Mouse (Mus musculus): Measurements from ENCODE around the gene Il17c.

The Il17c gene

GRCm38 (mm10) chr8:122431694-122432442 lies 10.0 kb downstream of the Il17c start:
- DNase-seq: no peak

GRCm38 (mm10) chr8:122432443-122433268 lies 10.8 kb downstream of the Il17c start, which contains the start of gene Cyba:
Cyba (minus strand) TSS chr8:122432930.
- peak; percentile 52 for DNase-seq

- DNase-seq: no peak
Observed at GRCm38 (mm10) chr8:122433269-122433905, 11.6 kb downstream of the Il17c start.

- no peak for DNase-seq
Observed at GRCm38 (mm10) chr8:122435375-122435774, 13.6 kb downstream of the Il17c start.

GRCm38 (mm10) chr8:122436146-122436545 lies 14.3 kb downstream of the Il17c start:
- DNase-seq: no peak

GRCm38 (mm10) chr8:122436586-122437125 lies 14.8 kb downstream of the Il17c start:
- DNase-seq: no peak

- DNase-seq: no peak
Observed at GRCm38 (mm10) chr8:122437708-122438331, 16.0 kb downstream of the Il17c start.

- DNase-seq: no peak
Observed at GRCm38 (mm10) chr8:122439336-122439735, 17.5 kb downstream of the Il17c start.

GRCm38 (mm10) chr8:122441326-122441725 lies 19.5 kb downstream of the Il17c start:
- DNase-seq: no peak

GRCm38 (mm10) chr8:122442356-122442755 lies 20.5 kb downstream of the Il17c start:
- DNase-seq: no peak

GRCm38 (mm10) chr8:122442781-122443180 lies 21.0 kb downstream of the Il17c start:
- no peak for DNase-seq

- DNase-seq: peak; percentile 100
Observed at GRCm38 (mm10) chr8:122443262-122444006, 21.6 kb downstream of the Il17c start, which contains the start of gene Mvd. Mvd (minus strand) TSS chr8:122443422.

- peak; percentile 92 for DNase-seq
Observed at GRCm38 (mm10) chr8:122444058-122444748, 22.4 kb downstream of the Il17c start.

GRCm38 (mm10) chr8:122445203-122445602 lies 23.4 kb downstream of the Il17c start:
- DNase-seq: no peak

- DNase-seq: no peak
Observed at GRCm38 (mm10) chr8:122451161-122451703, 29.4 kb downstream of the Il17c start.

- no peak for DNase-seq
Observed at GRCm38 (mm10) chr8:122452154-122452553, 30.3 kb downstream of the Il17c start.

GRCm38 (mm10) chr8:122454409-122454808 lies 32.6 kb downstream of the Il17c start:
- no peak for DNase-seq

GRCm38 (mm10) chr8:122457171-122457570 lies 35.4 kb downstream of the Il17c start:
- no peak for DNase-seq

GRCm38 (mm10) chr8:122459218-122459900 lies 37.5 kb downstream of the Il17c start:
- DNase-seq: no peak

- DNase-seq: no peak
Observed at GRCm38 (mm10) chr8:122459990-122460389, 38.2 kb downstream of the Il17c start.
